Mouse (Mus musculus): ENCODE data around the gene Elf2. TPM values are rescaled to one million over a fixed set of nuclear protein-coding genes. Genes with fewer than 3 reads are reported as not detected.

Elf2 gene
- total RNA-seq, 2 experiments from 2014 or later: 37.1 to 42.6 TPM

DNA sequence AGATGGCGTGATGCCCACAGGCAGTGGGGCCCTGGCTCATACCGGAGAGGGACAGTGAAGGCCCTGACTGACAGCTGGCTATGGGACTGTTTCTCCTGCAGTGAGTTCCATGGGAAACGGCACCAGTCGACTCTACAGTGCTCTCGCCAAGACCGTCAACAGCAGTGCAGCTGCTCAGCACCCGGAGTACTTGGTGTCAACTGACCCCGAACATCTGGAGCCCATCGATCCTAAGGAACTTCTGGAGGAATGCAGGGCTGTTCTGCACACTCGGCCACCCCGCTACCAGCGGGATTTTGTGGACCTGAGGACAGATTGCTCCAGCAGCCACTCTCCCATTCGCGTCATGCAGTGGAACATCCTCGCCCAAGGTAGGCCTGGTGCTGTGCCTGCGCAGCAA, 92.8 kb downstream of the Elf2 start:
- intact Hi-C loops (cut with DNase I): no loop called here
- no peak for DNase-seq

DNA sequence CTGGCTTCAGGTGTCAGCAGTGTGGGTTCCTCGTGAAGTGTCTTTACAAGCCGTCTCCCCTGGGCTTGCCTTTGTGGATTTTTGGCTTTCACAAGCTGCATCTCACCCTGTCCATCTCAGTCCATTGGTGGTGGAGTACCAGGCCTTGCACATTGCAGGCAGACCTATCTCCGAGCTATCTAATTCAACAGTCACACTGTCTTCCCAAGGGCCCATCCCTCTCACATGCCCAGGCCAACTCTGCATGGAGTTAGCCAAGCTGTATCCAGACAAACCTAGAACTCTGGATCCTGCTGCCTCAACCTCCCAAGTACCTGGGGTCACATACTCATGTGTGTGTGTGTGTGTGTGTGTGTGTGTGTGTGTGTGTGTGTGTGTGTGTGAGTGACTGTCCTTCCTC, 100.9 kb downstream of the Elf2 start:
- intact Hi-C loops (cut with DNase I): no loop called here

DNA sequence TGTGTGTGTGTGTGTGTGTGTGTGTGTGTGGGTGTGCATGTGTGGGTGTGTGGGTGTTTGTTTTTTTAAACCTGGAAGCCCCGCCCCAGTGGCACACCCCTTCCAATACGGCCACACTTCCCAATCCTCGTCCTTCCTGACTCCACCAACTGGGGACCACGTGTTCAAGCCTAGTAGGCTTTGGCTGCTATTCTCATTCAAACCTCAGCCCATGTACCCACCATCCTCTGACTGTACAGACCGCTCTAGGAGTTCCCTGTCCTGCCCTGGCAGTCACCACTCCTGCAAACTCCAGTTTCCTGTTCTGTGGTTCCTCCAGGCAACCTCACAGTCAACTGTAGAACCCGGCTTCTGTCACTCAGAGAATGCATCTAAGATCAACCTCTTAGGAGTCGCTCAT, 101.9 kb downstream of the Elf2 start:
- intact Hi-C loops (cut with DNase I): no loop called here
- no peak for DNase-seq

More for the DNA sequence above, 100.9 kb downstream of the Elf2 start:
- no peak for DNase-seq

DNA sequence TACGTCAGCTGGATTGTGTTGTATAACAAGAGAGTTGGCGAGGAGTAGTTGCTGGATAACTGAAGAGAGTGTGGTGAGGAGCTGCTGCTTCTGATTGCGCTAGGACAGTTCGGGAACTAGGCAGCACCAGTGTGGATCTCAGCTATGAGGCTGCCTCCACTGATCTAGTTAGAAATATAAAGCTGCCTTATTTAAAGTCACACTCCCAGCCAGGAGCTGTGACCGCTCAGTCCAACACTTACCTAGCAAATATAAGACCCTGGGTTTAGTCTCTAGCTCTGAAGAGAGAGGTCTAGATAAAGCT, 105.8 kb downstream of the Elf2 start:
- intact Hi-C loops (cut with DNase I): loop anchor here (5.0 kb wide), 1 partner anchor 38 kb away; no protein-coding TSS in a partner anchor
- no peak for DNase-seq

DNA sequence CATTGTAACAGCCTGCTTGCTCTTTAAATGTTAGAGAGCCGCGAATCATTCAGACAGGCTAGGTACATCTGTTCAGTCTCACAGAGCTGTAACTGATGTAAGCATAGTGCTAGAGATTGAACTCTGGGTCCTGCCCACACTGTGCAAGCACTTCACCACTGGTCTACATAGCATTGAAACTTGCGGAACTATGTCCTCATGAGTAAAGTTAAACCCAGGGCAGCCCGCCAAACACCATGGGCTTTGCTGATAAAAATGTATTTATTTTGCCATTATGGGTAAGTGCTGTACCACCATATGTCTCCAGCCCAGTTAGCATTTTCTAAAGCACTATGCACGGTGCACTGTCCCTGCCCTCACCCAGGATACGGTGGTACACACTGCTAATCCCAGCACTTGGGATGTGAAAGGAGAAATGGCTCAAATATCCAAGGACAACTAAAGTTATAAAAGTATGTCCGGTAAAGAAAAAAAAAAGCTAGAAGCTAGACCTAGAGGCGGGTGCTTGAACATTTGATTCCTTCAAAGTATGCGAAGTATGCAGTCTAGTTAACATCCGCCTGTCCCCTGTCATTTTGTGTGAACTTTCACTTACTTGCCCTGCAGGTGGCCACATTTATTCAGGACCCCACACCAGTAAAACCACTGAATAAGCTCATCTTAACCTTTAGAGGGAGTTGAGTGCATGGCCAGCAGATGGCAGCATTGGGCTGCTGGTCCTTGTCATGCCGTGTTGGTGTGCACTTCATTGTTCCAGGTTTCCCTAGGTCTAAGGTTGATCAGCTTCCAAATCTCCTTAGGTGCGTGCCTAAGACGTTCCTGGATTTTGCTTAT, 106.3 kb downstream of the Elf2 start:
- intact Hi-C loops (cut with DNase I): loop anchor here (5.0 kb wide), 1 partner anchor 38 kb away; no protein-coding TSS in a partner anchor
- peak; percentile 84 for DNase-seq

DNA sequence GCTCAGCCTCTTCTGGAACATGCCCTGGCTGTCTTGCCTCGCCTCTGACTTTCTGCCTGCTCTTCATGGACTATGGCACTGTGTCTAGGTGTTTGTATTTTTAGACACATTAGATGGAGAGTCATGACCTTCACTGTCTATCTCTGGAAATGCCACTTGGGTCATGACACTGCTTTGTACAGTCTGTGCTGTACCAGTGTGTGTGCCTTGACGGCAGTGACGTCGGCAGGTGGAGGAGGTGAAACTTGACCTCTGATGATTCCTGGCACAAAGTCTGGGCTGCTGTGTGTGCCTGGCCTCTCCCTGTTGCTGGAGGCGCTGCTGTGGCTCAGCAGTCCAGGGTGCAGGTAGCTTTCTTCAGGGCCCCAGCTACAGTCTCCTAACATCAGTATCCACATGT, 107.0 kb downstream of the Elf2 start:
- intact Hi-C loops (cut with DNase I): loop anchor here (5.0 kb wide), 1 partner anchor 39 kb away; no protein-coding TSS in a partner anchor

DNA sequence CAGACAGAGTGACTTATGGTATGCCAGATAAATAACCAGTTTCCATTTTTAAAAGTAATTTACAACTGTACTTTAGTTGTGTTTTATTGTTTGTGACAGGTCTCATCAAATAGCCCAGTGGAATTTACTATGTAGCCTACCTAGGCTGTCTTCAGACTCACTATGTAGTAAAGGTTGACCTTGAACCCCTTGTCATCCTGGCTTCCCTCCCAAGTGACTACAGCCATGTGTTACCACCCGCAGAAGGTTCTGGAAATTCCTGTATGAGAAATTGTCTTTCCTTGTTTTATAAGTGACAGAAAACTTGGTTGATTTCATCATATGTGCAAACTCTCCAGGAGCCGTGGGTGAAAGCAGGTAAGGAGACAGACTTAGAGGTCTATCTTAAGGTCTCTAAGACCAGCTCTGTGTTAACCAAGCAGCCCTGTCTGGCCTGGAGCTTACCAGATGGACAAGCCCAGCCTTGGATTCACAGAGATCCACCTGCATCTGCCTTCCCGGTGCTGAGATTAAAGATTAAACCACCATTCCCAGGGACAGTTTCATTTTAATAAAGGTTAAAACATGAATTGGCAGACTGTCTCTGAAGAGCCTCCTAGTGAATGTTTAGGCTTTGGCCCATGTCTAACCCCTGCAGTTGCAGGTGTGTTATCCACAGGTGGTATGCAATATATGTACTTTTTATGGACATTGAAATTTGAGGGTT, 108.1 kb downstream of the Elf2 start:
- intact Hi-C loops (cut with DNase I): loop anchor here (5.0 kb wide), 1 partner anchor 40 kb away; no protein-coding TSS in a partner anchor
- DNase-seq: no peak

More for the DNA sequence above, 107.0 kb downstream of the Elf2 start:
- no peak for DNase-seq

DNA sequence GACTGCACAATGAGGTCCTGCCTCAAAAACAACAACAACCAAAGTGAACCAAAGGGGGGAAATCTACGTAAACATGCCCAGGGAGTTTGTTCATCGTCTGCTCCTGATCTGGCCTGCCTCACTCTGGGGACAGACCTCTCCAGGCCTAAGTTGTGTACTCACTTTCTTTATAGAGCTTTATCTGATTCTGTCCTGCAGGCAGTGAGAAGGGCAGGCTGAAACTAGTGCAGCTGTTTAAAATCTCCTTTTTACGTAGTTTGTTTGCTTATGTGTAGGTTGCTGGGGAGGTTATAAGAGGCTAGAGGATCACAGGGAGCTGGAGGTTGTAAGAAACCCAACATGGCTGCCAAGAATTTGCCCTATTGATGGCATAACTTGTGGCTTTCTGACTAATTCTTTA, 109.0 kb downstream of the Elf2 start:
- intact Hi-C loops (cut with DNase I): loop anchor here (5.0 kb wide), 1 partner anchor 41 kb away; no protein-coding TSS in a partner anchor

DNA sequence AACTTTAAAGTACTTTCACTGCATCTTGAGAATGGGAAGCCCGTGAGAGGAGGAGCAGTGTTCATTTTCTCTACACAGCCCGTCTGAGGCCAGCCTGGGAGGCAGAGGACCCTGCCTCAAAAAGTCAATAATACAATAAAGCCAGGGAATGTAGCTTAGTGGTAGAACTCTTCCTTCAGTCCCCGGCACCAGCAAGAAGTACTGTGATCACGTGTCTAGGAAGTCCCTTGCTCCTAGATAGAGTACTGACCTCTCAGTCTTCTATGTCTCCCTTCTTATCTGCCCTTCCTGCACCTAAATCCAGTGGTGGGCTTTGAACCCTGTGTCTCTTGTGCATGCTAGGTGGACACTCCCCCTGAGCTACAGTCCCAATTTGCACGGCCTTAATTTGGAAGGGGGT, 109.6 kb downstream of the Elf2 start:
- intact Hi-C loops (cut with DNase I): loop anchor here (5.0 kb wide), 1 partner anchor 41 kb away; no protein-coding TSS in a partner anchor
- DNase-seq: no peak

More for the DNA sequence above, 109.0 kb downstream of the Elf2 start:
- no peak for DNase-seq

DNA sequence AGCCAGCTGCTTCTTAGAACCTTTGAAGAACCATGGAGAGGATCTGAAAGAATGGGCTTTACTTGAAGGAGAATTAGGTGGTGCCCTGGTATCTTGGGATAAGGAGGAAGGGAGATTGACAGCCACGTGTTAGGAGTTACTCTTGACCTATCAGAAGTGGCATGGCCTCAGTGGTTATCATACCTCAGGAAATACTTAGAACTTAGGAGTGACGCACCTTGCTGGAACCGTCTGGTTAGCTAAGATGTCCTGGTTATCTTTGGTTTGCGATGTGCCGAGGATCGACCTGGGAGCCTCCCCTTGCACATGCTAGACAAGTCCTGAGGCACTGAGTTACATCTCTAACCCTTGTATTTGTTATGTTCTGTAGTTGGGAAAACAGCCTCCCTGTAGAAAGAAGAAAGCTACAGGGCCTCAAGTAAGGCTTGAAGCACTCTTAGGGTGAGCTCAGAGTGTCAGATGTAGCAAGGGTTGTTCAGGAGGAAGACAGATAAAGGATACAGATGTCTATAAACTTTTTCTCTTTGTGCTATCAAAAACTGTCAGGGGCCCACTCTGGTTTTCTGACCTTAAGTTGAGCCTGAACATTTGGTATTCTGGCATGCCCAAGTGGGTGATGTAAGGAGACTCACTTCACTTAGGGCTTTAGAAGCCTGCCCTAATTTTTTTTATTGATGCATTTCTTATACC, 110.2 kb downstream of the Elf2 start:
- DNase-seq: no peak
- intact Hi-C loops (cut with DNase I): loop anchor here (5.0 kb wide), 1 partner anchor 42 kb away; no protein-coding TSS in a partner anchor

DNA sequence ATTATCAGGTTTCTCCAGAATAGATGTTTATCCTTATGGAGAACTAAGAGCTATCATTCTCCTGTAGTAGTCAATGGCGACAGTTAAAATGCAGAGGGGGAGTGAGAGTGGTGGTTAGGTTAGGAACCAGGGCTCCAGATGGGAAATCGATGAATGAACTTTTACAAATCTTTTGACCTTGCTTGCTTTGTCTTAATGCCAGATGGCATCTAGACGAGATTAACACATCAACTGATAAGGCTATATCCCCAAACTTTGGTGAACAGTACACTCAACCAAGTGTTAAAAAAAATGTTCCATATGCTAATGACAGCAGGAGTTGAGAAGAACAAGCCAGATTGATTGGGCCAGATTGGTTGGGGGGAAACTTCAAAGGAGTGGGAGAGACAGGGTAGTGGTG, 111.2 kb downstream of the Elf2 start:
- intact Hi-C loops (cut with DNase I): no loop called here

DNA sequence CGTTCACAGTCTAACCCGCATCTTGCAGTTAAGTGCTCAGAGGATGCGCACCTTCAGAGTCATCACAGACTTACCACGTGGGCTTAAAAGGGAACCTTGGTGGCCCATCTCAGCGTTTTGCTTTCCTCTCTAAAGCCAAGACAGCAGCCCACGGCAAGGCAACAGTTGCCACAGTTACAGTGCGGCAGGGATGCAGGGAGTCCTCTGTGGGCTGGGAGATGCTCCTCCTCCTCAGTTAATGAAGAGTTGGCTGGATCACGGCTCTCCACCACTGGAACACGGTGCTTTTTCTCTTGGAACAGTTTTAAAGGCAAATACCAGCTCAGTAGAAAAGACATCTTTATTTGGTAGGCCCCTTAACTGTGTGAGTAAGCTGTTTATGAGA, 111.7 kb downstream of the Elf2 start:
- intact Hi-C loops (cut with DNase I): no loop called here
- no peak for DNase-seq

More for the DNA sequence above, 111.2 kb downstream of the Elf2 start:
- no peak for DNase-seq

DNA sequence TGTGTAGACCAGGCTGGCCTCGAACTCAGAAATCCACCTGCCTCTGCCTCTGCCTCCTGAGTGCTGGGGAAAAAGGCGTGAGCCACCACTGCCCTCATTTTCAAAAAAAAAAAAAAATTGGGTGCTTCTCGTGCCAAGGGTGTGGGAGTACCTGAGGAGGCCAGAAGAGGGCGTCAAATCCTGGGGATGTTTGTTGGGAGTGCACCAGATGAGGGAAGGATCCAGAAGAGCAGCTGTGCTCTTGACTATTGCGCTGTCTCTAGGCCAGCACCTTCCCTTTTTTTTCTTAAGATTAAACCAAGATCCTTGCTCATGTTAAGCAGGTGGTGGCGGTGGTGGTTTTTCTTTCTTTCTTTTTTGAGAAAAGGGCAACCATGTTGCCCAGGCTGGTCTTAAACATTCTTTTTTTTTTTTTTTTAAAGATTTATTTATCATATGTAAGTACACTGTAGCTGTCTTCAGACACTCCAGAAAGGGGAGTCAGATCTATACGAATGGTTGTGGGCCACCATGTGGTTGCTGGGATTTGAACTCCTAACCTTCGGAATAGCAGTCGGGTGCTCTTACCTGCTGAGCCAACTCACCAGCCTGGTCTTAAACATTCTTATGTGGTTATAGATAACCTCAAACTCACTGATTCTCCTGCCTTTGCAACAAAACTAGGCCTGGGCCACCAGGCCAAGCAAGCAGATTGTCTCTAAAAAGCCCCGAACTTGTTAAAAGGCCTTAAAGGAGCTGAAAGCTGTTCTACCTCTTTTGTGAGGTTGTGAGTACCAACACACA, 112.2 kb downstream of the Elf2 start:
- DNase-seq: peak; percentile 64
- intact Hi-C loops (cut with DNase I): no loop called here

DNA sequence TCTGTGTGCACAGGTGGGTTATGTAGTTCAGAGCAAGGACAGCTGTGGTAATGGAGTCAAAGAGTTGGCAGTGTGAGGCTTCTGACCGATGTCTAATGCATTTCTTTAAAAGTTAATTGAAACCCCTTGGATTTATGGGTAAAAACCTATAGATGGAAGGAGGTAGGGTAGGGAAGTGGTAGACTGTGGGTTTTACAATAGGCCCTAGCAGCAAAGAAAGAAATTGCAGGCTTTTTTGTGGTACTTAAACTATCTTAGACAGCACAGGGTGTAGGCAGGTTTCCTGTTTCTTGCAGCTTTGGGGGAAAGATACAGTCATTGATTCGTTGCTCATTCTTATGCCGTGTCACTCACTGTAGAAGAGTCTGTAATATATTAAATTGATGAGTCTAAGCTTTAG, 113.9 kb downstream of the Elf2 start:
- intact Hi-C loops (cut with DNase I): no loop called here
- DNase-seq: no peak

DNA sequence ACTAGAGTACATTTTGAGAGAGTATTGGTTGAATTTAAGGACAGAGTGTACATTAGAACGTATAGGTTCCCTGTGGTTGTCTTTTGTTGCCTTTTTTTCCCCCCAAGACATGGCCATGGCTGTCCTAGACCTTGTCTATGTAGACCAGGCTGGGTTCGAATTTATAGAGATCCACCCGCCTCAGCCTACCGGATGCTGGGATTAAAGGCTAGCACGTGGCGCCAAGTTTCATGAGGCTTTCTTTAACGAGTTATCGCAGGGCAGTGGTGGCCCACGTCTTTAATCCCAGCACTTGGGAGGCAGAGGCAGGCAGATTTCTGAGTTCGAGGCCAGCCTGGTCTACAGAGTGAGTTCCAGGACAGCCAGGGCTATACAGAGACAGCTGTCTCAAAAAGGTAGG, 114.5 kb downstream of the Elf2 start:
- no peak for DNase-seq
- intact Hi-C loops (cut with DNase I): no loop called here

DNA sequence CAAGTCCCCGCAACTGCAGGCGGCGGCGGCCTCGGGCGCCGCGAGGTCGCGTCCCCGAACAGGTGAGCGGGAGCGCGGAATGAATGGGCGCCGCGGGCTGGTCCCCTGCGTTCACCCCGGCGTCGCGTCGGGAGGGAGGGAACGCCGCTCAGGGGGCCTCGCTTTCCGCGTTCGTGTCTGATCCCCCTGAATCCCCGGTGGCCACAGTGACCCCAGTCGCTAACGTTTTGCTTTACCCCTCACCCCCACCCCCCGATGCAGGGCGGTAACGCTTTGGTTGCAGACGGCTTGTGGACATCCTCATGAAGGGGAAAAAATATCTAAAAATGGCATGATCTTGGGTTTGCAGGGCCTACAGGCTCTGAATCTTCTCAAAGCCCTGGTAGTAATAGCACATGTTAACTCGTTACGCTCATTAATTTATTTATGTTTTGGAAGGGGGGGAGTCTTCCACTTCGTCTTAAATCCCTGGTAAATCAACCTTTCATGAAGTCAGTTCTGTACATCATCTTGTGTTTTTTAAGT, 115.2 kb downstream of the Elf2 start:
- intact Hi-C loops (cut with DNase I): no loop called here
- DNase-seq: no peak

DNA sequence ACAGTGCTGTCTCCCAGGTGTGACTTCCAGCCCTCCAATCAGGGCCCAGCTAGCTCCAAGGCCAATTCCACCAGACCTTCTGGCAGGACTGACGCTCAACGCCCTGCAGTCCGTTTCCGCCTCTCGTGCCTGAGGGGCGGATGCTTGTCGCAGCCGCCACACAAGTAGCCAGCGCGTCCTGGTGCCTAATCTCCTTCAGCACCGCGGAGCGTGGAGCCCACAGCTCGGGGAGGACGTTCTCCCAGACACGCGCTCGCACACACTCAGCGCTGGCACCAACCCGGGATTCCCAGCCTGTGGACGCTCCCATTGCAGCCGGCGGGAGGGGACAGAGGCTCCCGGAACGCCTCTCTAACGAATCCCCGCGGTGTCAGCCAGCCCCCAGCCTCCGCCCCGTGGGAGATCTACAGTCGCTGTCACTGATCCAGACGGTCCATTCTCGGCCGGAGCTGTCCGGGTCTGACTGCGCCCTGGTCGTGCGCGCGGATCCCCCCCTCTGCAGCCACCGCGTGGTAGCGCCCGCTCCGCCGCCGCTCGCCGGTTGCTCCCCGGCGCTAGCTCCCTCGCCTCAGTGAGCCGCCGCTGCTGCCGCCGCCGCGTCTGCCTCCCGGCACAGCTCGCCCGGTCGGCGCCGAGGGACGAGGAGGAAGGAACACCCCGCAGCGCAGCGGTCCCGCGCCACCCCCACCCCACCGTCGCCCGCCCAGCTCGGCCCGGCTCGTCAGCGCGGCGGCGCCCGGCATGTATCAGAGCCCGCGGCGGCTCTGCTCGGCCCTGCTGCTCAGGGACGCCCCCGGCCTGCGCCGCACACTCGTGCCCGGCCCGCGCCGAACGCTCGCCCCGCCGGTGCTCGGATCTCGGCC, 115.9 kb downstream of the Elf2 start, which contains the start of gene Noct:
Noct (plus strand) TSS at position 85 of the 863 bp plus-strand sequence.
- DNase-seq: peak; percentile 92
- intact Hi-C loops (cut with DNase I): no loop called here

DNA sequence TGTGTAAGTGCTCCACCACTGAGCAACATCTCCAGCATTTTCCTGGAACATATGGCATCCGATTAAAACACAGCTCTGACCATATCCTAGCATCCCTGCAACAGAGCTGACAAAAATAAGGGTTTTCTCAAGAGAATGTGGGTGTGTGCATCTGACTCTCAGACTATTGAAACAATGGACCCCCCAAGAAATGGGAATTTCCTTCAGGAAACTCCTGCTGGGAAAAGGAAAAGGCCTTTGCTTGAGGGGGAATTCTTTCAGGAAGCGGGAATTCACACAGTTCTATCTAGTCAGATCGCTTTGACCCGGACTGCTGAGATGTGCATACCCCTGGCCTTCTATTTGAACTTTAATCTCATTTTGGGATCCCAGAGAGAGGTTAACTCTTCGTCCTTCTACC, 116.9 kb downstream of the Elf2 start:
- no peak for DNase-seq
- intact Hi-C loops (cut with DNase I): no loop called here

DNA sequence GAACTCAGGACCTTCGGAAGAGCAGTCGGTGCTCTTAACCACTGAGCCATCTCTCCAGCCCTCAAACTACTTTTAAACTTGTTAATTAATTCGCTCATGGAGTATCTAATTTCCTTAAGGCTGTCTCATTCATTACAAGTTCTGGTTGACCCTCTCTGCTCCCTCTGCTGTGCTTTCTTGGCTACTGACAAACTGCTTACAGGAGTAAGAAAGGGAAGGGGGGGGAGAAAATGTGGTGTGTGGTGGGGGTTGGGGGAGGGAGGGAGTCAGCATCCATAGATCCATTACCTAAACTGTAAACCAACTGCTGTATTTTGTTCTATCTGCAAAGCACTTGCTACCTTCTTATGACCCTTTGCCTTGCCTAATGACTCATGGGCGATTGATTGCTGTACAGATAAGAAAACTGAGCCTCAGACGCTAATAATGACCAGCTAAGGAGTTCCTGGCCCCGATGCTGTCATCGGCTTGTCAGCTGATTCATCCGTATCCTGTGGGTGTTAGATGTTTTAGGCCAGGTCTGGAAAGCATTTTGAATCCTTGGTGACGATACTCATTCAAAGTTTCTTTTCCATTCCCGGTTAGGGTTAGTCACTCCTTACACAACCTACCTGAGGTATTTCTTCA, 117.5 kb downstream of the Elf2 start:
- intact Hi-C loops (cut with DNase I): no loop called here
- DNase-seq: no peak

All from left cerebral cortex, postnatal 4 days (tissue).